In genomic region chr5:122526405-122526804, GRCm38 (mm10) we compare ENCODE assay signal across 9 mouse cellular contexts. TPM values are rescaled to one million over a fixed set of nuclear protein-coding genes. Genes with fewer than 3 reads are reported as not detected.
DNase-seq lines count a peak whose midpoint lies in the region; ATAC-seq and TF ChIP-seq lines count a peak whose summit lies in the region.
"Had no signal": no experiment of that assay in that cellular context is flagged by ENCODE, and none has a peak within 500 bp of the region (broad histone marks: within the 10 kb centered on the region; RNA-seq: fewer than 3 reads in every experiment).

No protein-coding gene starts in this region.

- no peak for DNase-seq in cerebellum, adult 2 months
- DNase-seq in cerebellum, postnatal 25 days: no peak
- peak; percentile 27 to 76 for DNase-seq in layer of hippocampus, adult 2 months (ENCODE audit: low spot score in 2 of 2)
- no peak for DNase-seq in layer of hippocampus, postnatal 25 days (ENCODE audit: extremely low spot score in 1 of 2, low spot score in 1 of 2)
- DNase-seq in left cerebral cortex, postnatal 14 days (ENCODE audit: low spot score in 2 of 2): peak; percentile 39 to 42
- DNase-seq in ovary, adult 18-20 months (ENCODE audit: low spot score): no peak
- no peak for DNase-seq in thymus, postnatal 0 days (ENCODE audit: low spot score)

- no peak for TF ChIP-seq CTCF in cerebellum, adult 2 months (IDR thresholded peaks at IDR 0.05; ENCODE audit: borderline replicate concordance, insufficient read depth, low read depth, low read length)
- TF ChIP-seq CTCF in layer of hippocampus, adult 2 months (conservative IDR thresholded peaks at IDR 0.05): no peak

- 46% methylated on average over 9 of the region's 9 CpGs for WGBS in cerebellum, adult 2 months
- 90% methylated on average over 9 of the region's 9 CpGs for WGBS in heart, embryonic 14.5 days

- no peak for TF ChIP-seq POLR2A in cerebellum, adult 2 months (IDR thresholded peaks at IDR 0.05; ENCODE audit: borderline replicate concordance, insufficient read depth, low read length)

- H3K36me3 ChIP-seq in heart, embryonic 14.5 days (ENCODE audit: control insufficient read depth, insufficient read depth, low read length): no peaks in the 10 kb centered on the region
- H3K36me3 ChIP-seq: midbrain, embryonic 12.5 days had no signal

- no peaks in the 10 kb centered on the region for H3K9me3 ChIP-seq in heart, embryonic 14.5 days (ENCODE audit: control insufficient read depth, low read length)
- H3K9me3 ChIP-seq: midbrain, embryonic 12.5 days had no signal

- H3K4me2 ChIP-seq in heart, embryonic 14.5 days (ENCODE audit: low read length): no peak overlapping the region
- H3K4me2 ChIP-seq: midbrain, embryonic 12.5 days had no signal

- intact Hi-C loops in left cerebral cortex, postnatal 14 days (cut with DNase I): no loop called here

- no peak for ATAC-seq in heart, embryonic 14.5 days (ENCODE audit: insufficient number of reproducible peaks, insufficient read depth, low FRiP score, low read depth)

- H3K4me1 ChIP-seq in cerebellum, adult 2 months (ENCODE audit: control insufficient read depth, insufficient read depth, low read length): peaks cover 10% of the 10 kb centered on the region
- H3K4me1 ChIP-seq in heart, embryonic 14.5 days (ENCODE audit: control insufficient read depth in 2 of 2, insufficient read depth in 2 of 2, low read length in 2 of 2): peaks cover 69 to 72% of the 10 kb centered on the region in 2 experiments

- peak overlapping the region; percentile 36; the same call in 1 of the 2 replicates for H3K9ac ChIP-seq in heart, embryonic 14.5 days (ENCODE audit: low read length)
- H3K9ac ChIP-seq: midbrain, embryonic 12.5 days had no signal

- no peaks in the 10 kb centered on the region for H3K27me3 ChIP-seq in cerebellum, adult 2 months (ENCODE audit: control insufficient read depth, insufficient read depth, low read length)
- no peaks in the 10 kb centered on the region for H3K27me3 ChIP-seq in heart, embryonic 14.5 days (ENCODE audit: control insufficient read depth, insufficient read depth, low read length)
- H3K27me3 ChIP-seq: midbrain, embryonic 12.5 days had no signal

- 0 out of 2 replicates have a peak overlapping the region, but pooled peaks have one; percentile 27 for H3K27ac ChIP-seq in cerebellum, adult 2 months (ENCODE audit: insufficient read depth, low read length)
- peak overlapping the region; percentile 68 for H3K27ac ChIP-seq in layer of hippocampus, adult 2 months
- H3K27ac ChIP-seq in heart, embryonic 14.5 days (replicated peaks in 1 of 2; ENCODE audit: control insufficient read depth in 1 of 2, insufficient read depth in 1 of 2, low read depth in 2 of 2, low read length in 2 of 2): peak overlapping the region; percentile 93 to 95; a peak in 3 of 4 replicates
- H3K27ac ChIP-seq: midbrain, embryonic 12.5 days had no signal

- no peak overlapping the region for H3K4me3 ChIP-seq in cerebellum, adult 2 months (replicated peaks; ENCODE audit: insufficient read depth, low read depth, low read length)
- no peak overlapping the region for H3K4me3 ChIP-seq in layer of hippocampus, adult 2 months
- H3K4me3 ChIP-seq in heart, embryonic 14.5 days (ENCODE audit: control insufficient read depth in 1 of 2, insufficient read depth in 1 of 2, low read depth in 1 of 2, low read length in 2 of 2): no peak overlapping the region
- H3K4me3 ChIP-seq: midbrain, embryonic 12.5 days had no signal

RNA-seq across cellular contexts. Expression of gene Atp2a2, which starts 24.4 kb away (rescaled TPM):
- polyA plus RNA-seq in cerebellum, adult 2 months (2012; rRNA removed): 422 and 482 TPM in 2 replicates
- 100 to 1,000 TPM; 588 to 630 TPM for total RNA-seq in layer of hippocampus, adult 2 months (2021)
- 100 to 1,000 TPM; 629 to 650 TPM for total RNA-seq in layer of hippocampus, postnatal 25 days (2021)
- 472 and 483 TPM in 2 replicates for polyA plus RNA-seq in heart, embryonic 14.5 days (2014; fragmentation: Nextera tagmentation; extraction: Ambion mirVana)
- total RNA-seq in left cerebral cortex, postnatal 14 days (2021): 100 to 1,000 TPM; 737 to 785 TPM
- 20.2 and 22.6 TPM in 2 replicates for polyA plus RNA-seq in thymus, postnatal 0 days (2015; fragmentation: Nextera tagmentation; extraction: Ambion mirVana)

Comparison
In these comparisons a context has a peak if more than half of its experiments do, and no peak if none do; other contexts are left out.
1. DNase-seq: peak in layer of hippocampus, adult 2 months (2 of 2) and left cerebral cortex, postnatal 14 days (2 of 2); none in cerebellum, adult 2 months (0 of 2), cerebellum, postnatal 25 days (0 of 2), layer of hippocampus, postnatal 25 days (0 of 2), ovary, adult 18-20 months (single experiment) and thymus, postnatal 0 days (single experiment).
2. H3K27ac ChIP-seq: peak in every context shown above with its lines; median percentile 94 in heart, embryonic 14.5 days; 68 in layer of hippocampus, adult 2 months; 27 in cerebellum, adult 2 months.